In genomic region chr17:46503847-46504638, GRCm38 (mm10) we compare ENCODE assay signal across 1 mouse cellular context.
TF ChIP-seq lines count a peak whose summit lies in the region.

No protein-coding gene starts in this region.

TF ChIP-seq in MEL, 35 proteins besides CTCF, POLR2A, EP300 and RAD21:
- TF ChIP-seq CHD2 (IDR thresholded peaks at IDR 0.05; ENCODE audit: low read length) (no peak), RCOR1 (IDR thresholded peaks at IDR 0.05; ENCODE audit: low read depth, low read length) (0 out of 2 replicates have a peak, but pooled peaks have one; percentile 36), CHD1 (IDR thresholded peaks at IDR 0.05; ENCODE audit: low read depth, low read length) (no peak), HCFC1 (IDR thresholded peaks at IDR 0.05; ENCODE audit: low read depth, low read length) (no peak), GATA1 (IDR thresholded peaks at IDR 0.05; ENCODE audit: low read depth, low read length) (peak; percentile 43; the same call in 1 of the 2 replicates), TAL1 (IDR thresholded peaks at IDR 0.05; ENCODE audit: low read length) (peak; percentile 50), SMC3 (IDR thresholded peaks at IDR 0.05; ENCODE audit: low read depth, low read length) (no peak)
